Mouse (Mus musculus): ENCODE measurements at regions not wholly inside any gene's neighbourhood (a gene's known extent, or its start where the extent isn't known, plus 50 kb on each side); places are given as distances from the start of the nearest gene placed in this dataset.
A peak's percentile ranks its signal among the peaks of the same experiment; 100 is the strongest.

- DNase-seq (ENCODE audit: low spot score) (no peak), ATAC-seq (no peak)
- Histone ChIP-seq H3K27me3 (replicated peaks; ENCODE audit: control insufficient read depth, insufficient read depth, low read length) (no peaks in the 10 kb centered on the region), H3K36me3 (ENCODE audit: control insufficient read depth, insufficient read depth, low read length) (no peaks in the 10 kb centered on the region), H3K9ac (ENCODE audit: low read length) (no peak overlapping the region), H3K9me3 (replicated peaks; ENCODE audit: control insufficient read depth, low read length) (no peaks in the 10 kb centered on the region), H3K4me2 (ENCODE audit: low read length) (no peak overlapping the region), H3K4me3 (ENCODE audit: low read depth, low read length) (no peak overlapping the region), H3K27ac (ENCODE audit: low read depth, low read length) (no peak overlapping the region), H3K4me1 (ENCODE audit: control insufficient read depth, insufficient read depth, low read length) (no peaks in the 10 kb centered on the region)
- 65% methylated on average over 2 of the region's 2 CpGs for WGBS
Measured at GRCm38 (mm10) chr11:90812971-90813370, 124.8 kb upstream of the Tom1l1 start.

- ATAC-seq (peak; percentile 78; the same call in 1 of the 2 replicates), DNase-seq (ENCODE audit: low spot score) (peak; percentile 83)
- H3K36me3 ChIP-seq (ENCODE audit: control insufficient read depth, insufficient read depth, low read length), result no peaks in the 10 kb centered on the region
- H3K4me1 ChIP-seq (ENCODE audit: control insufficient read depth, insufficient read depth, low read length), result no peaks in the 10 kb centered on the region
- H3K27ac ChIP-seq (ENCODE audit: low read depth, low read length), result no peak overlapping the region
- no peak overlapping the region for H3K4me3 ChIP-seq (ENCODE audit: low read depth, low read length)
- 53% methylated on average over 4 of the region's 4 CpGs for WGBS
- no peaks in the 10 kb centered on the region for H3K27me3 ChIP-seq (replicated peaks; ENCODE audit: control insufficient read depth, insufficient read depth, low read length)
- no peaks in the 10 kb centered on the region for H3K9me3 ChIP-seq (replicated peaks; ENCODE audit: control insufficient read depth, low read length)
- no peak overlapping the region for H3K4me2 ChIP-seq (ENCODE audit: low read length)
- no peak overlapping the region for H3K9ac ChIP-seq (ENCODE audit: low read length)
Measured at GRCm38 (mm10) chr11:90812530-90812929, 124.4 kb upstream of the Tom1l1 start.

GRCm38 (mm10) chr11:90808443-90808842 lies 120.3 kb upstream of the Tom1l1 start:
- no peak overlapping the region for H3K4me2 ChIP-seq (ENCODE audit: low read length)
- 82% methylated on average over 1 of the region's 1 CpGs for WGBS
- no peak overlapping the region for H3K27ac ChIP-seq (ENCODE audit: low read depth, low read length)

DNA sequence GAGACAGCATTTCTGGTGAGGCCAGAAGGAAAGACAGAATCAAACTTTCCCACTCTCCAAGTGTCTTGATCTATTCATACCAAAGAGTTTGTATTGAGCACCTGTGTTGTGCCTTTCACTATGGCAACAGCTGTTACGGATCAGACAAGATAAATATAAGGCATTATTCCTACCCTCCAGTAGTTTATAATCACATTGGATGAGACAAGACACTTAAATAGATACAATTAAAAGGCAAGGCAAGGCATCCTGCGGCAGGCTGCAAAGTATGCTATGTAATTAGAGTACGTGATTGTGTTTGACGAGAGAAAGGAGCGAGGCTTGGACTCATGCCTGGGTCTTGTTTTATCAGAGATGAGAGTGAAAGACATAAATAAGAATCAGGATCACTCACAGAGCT lies 119.2 kb upstream of the Tom1l1 start:
- Histone ChIP-seq H3K9me3 (replicated peaks; ENCODE audit: control insufficient read depth, low read length) (no peaks in the 10 kb centered on the region), H3K4me1 (ENCODE audit: control insufficient read depth, insufficient read depth, low read length) (no peaks in the 10 kb centered on the region), H3K4me2 (ENCODE audit: low read length) (no peak overlapping the region), H3K4me3 (ENCODE audit: low read depth, low read length) (no peak overlapping the region), H3K9ac (ENCODE audit: low read length) (no peak overlapping the region), H3K36me3 (ENCODE audit: control insufficient read depth, insufficient read depth, low read length) (no peaks in the 10 kb centered on the region), H3K27me3 (replicated peaks; ENCODE audit: control insufficient read depth, insufficient read depth, low read length) (no peaks in the 10 kb centered on the region), H3K27ac (ENCODE audit: low read depth, low read length) (no peak overlapping the region)
- no peak; the same call in 1 of the 2 replicates for ATAC-seq
- peak; percentile 18 for DNase-seq (ENCODE audit: low spot score)
- 50% methylated on average over 5 of the region's 5 CpGs for WGBS

More at GRCm38 (mm10) chr11:90808443-90808842, 120.3 kb upstream of the Tom1l1 start:
- Histone ChIP-seq H3K36me3 (ENCODE audit: control insufficient read depth, insufficient read depth, low read length) (no peaks in the 10 kb centered on the region), H3K4me1 (ENCODE audit: control insufficient read depth, insufficient read depth, low read length) (no peaks in the 10 kb centered on the region), H3K4me3 (ENCODE audit: low read depth, low read length) (no peak overlapping the region), H3K9me3 (replicated peaks; ENCODE audit: control insufficient read depth, low read length) (no peaks in the 10 kb centered on the region), H3K9ac (ENCODE audit: low read length) (no peak overlapping the region), H3K27me3 (replicated peaks; ENCODE audit: control insufficient read depth, insufficient read depth, low read length) (no peaks in the 10 kb centered on the region)
- DNase-seq (ENCODE audit: low spot score) (no peak), ATAC-seq (no peak)

- no peaks in the 10 kb centered on the region for H3K36me3 ChIP-seq (ENCODE audit: control insufficient read depth, insufficient read depth, low read length)
- DNase-seq (ENCODE audit: low spot score) (no peak), ATAC-seq (no peak)
- no peak overlapping the region for H3K4me3 ChIP-seq (ENCODE audit: low read depth, low read length)
- no peak overlapping the region for H3K27ac ChIP-seq (ENCODE audit: low read depth, low read length)
- no peaks in the 10 kb centered on the region for H3K4me1 ChIP-seq (ENCODE audit: control insufficient read depth, insufficient read depth, low read length)
- WGBS, result 81% methylated on average over 7 of the region's 7 CpGs
- H3K27me3 ChIP-seq (replicated peaks; ENCODE audit: control insufficient read depth, insufficient read depth, low read length), result no peaks in the 10 kb centered on the region
- H3K9ac ChIP-seq (ENCODE audit: low read length), result no peak overlapping the region
- no peak overlapping the region for H3K4me2 ChIP-seq (ENCODE audit: low read length)
- no peaks in the 10 kb centered on the region for H3K9me3 ChIP-seq (replicated peaks; ENCODE audit: control insufficient read depth, low read length)
Measured at GRCm38 (mm10) chr11:90802569-90803363, 114.6 kb upstream of the Tom1l1 start.

DNA sequence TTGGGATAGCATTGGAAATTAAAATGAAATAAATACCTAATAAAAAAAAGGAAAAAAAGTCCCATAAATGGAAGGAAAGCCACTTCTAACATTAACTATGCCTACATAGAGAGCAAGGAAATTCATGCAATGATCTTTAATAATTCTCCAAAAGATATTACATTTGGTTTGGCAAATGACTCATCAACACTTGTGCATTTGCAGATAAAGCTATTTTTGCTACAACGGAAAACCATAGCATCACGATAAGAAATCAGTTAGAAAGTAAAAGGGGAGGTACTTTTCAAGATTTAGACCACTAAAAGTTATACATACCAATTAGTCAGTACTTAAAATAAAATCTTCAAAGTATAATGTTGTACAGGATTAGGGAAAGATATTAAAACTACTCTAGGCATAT lies 109.4 kb upstream of the Tom1l1 start:
- no peak for DNase-seq (ENCODE audit: low spot score)
- no peak overlapping the region for H3K9ac ChIP-seq (ENCODE audit: low read length)
- H3K4me3 ChIP-seq (ENCODE audit: low read depth, low read length), result no peak overlapping the region
- H3K4me1 ChIP-seq (ENCODE audit: control insufficient read depth, insufficient read depth, low read length), result no peaks in the 10 kb centered on the region
- H3K36me3 ChIP-seq (ENCODE audit: control insufficient read depth, insufficient read depth, low read length), result no peaks in the 10 kb centered on the region
- H3K9me3 ChIP-seq (replicated peaks; ENCODE audit: control insufficient read depth, low read length), result no peaks in the 10 kb centered on the region
- H3K27ac ChIP-seq (ENCODE audit: low read depth, low read length), result no peak overlapping the region
- no peak overlapping the region for H3K4me2 ChIP-seq (ENCODE audit: low read length)
- no peak for ATAC-seq
- 92% methylated on average over 2 of the region's 2 CpGs for WGBS
- no peaks in the 10 kb centered on the region for H3K27me3 ChIP-seq (replicated peaks; ENCODE audit: control insufficient read depth, insufficient read depth, low read length)

- 88% methylated on average over 8 of the region's 8 CpGs for WGBS
Measured at GRCm38 (mm10) chr11:90783537-90783936, 95.4 kb upstream of the Tom1l1 start.

GRCm38 (mm10) chr11:90782975-90783374 lies 94.8 kb upstream of the Tom1l1 start:
- WGBS, result 51% methylated on average over 6 of the region's 6 CpGs
- Histone ChIP-seq H3K9ac (ENCODE audit: low read length) (no peak overlapping the region), H3K9me3 (replicated peaks; ENCODE audit: control insufficient read depth, low read length) (no peaks in the 10 kb centered on the region), H3K27ac (ENCODE audit: low read depth, low read length) (no peak overlapping the region), H3K27me3 (replicated peaks; ENCODE audit: control insufficient read depth, insufficient read depth, low read length) (no peaks in the 10 kb centered on the region), H3K4me2 (ENCODE audit: low read length) (no peak overlapping the region), H3K36me3 (ENCODE audit: control insufficient read depth, insufficient read depth, low read length) (no peaks in the 10 kb centered on the region), H3K4me3 (ENCODE audit: low read depth, low read length) (no peak overlapping the region), H3K4me1 (ENCODE audit: control insufficient read depth, insufficient read depth, low read length) (no peaks in the 10 kb centered on the region)
- DNase-seq (ENCODE audit: low spot score), result peak; percentile 74
- ATAC-seq, result no peak

More at GRCm38 (mm10) chr11:90783537-90783936, 95.4 kb upstream of the Tom1l1 start:
- H3K4me2 ChIP-seq (ENCODE audit: low read length), result no peak overlapping the region
- ATAC-seq, result no peak
- H3K4me1 ChIP-seq (ENCODE audit: control insufficient read depth, insufficient read depth, low read length), result no peaks in the 10 kb centered on the region
- H3K4me3 ChIP-seq (ENCODE audit: low read depth, low read length), result no peak overlapping the region
- H3K9ac ChIP-seq (ENCODE audit: low read length), result no peak overlapping the region
- no peak for DNase-seq (ENCODE audit: low spot score)
- no peaks in the 10 kb centered on the region for H3K36me3 ChIP-seq (ENCODE audit: control insufficient read depth, insufficient read depth, low read length)
- H3K27ac ChIP-seq (ENCODE audit: low read depth, low read length), result no peak overlapping the region
- H3K9me3 ChIP-seq (replicated peaks; ENCODE audit: control insufficient read depth, low read length), result no peaks in the 10 kb centered on the region
- no peaks in the 10 kb centered on the region for H3K27me3 ChIP-seq (replicated peaks; ENCODE audit: control insufficient read depth, insufficient read depth, low read length)

DNA sequence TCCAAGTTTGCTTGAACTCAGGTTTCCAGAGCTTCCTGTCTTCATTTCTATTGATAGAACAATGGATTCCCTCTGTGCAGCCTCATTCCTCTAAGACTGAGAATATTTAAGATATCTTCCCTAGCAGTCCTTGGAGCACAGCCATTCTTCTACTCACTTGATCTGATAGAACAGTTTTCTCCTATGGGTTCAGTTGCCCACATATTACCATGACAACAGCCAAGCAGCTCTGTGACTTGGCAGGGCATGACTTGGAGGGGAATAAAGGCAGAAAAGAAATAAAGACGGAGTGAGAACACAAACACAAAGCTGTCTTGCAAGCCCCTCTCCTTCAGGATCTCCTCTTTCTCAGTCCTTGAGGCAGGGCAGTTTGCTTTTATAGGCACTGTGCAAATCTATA lies 87.6 kb upstream of the Tom1l1 start:
- Histone ChIP-seq H3K36me3 (ENCODE audit: control insufficient read depth, insufficient read depth, low read length) (no peaks in the 10 kb centered on the region), H3K4me2 (ENCODE audit: low read length) (no peak overlapping the region), H3K9ac (ENCODE audit: low read length) (no peak overlapping the region), H3K27me3 (replicated peaks; ENCODE audit: control insufficient read depth, insufficient read depth, low read length) (no peaks in the 10 kb centered on the region), H3K9me3 (replicated peaks; ENCODE audit: control insufficient read depth, low read length) (no peaks in the 10 kb centered on the region), H3K4me1 (ENCODE audit: control insufficient read depth, insufficient read depth, low read length) (0 out of 2 replicates have a peak, but pooled peaks cover 3% of the 10 kb centered on the region), H3K27ac (ENCODE audit: low read depth, low read length) (no peak overlapping the region), H3K4me3 (ENCODE audit: low read depth, low read length) (no peak overlapping the region)
- peak; percentile 68 for DNase-seq (ENCODE audit: low spot score)
- ATAC-seq, result no peak
- WGBS, result 15% methylated on average over 1 of the region's 1 CpGs
